Mouse (Mus musculus) hindbrain, postnatal 0 days (tissue): ENCODE results near the gene Nhej1. TPM values are rescaled to one million over a fixed set of nuclear protein-coding genes. Genes with fewer than 3 reads are reported as not detected.

Experiments
- ATAC-seq: fragments of 200-750 bp; cut with Nextera tagmentation; 2 replicates; pipeline ENCODE4 v1.8.0; 2017; ENCODE audit warnings: mild to moderate bottlenecking, moderate TSS enrichment, moderate library complexity
- DNase-seq: peaks from one replicate; pipeline ENCODE4 v3.0.0-alpha.2; 2015; ENCODE audit warnings: low spot score
- H3K27ac ChIP-seq: fragments of 300-500 bp; sonication (generic); 2 replicates; pipeline ENCODE4 v1.5.1; 2014; ENCODE audit warnings: mild to moderate bottlenecking
- H3K27me3 ChIP-seq: fragments of 300-500 bp; sonication (generic); 2 replicates; pipeline ENCODE4 v1.6.1; 2014; ENCODE audit warnings: low read length, mixed read lengths; ENCODE audit not compliant: insufficient read depth
- H3K36me3 ChIP-seq: fragments of 300-500 bp; sonication (generic); 2 replicates; pipeline ENCODE4 v1.6.1; 2014; ENCODE audit warnings: low read length, mixed read lengths; ENCODE audit not compliant: insufficient read depth
- H3K4me1 ChIP-seq: fragments of 300-500 bp; sonication (generic); 2 replicates; pipeline ENCODE4 v1.6.1; 2014; ENCODE audit warnings: antibody characterized with exemption, low read length, mixed read lengths; ENCODE audit not compliant: insufficient read depth
- H3K4me2 ChIP-seq: fragments of 300-500 bp; sonication (generic); 2 replicates; pipeline ENCODE4 v1.6.1; 2014; ENCODE audit warnings: low read depth, mild to moderate bottlenecking, low read length, moderate library complexity, mixed read lengths
- H3K4me3 ChIP-seq: fragments of 300-500 bp; sonication (generic); 2 replicates; pipeline ENCODE4 v1.5.1; 2014; ENCODE audit warnings: low read length
- H3K9ac ChIP-seq: fragments of 300-500 bp; sonication (generic); replicated peaks from 2 replicates; pipeline ENCODE4 v1.6.1; 2014; ENCODE audit warnings: mild to moderate bottlenecking, low read length, moderate library complexity, mixed read lengths
- H3K9me3 ChIP-seq: fragments of 300-500 bp; sonication (generic); 2 replicates; pipeline ENCODE4 v1.6.1; 2016; ENCODE audit warnings: low read length, mixed read lengths
- CTCF ChIP-seq: IDR thresholded peaks from 2 replicates; pipeline ENCODE4 v1.5.1; 2016; ENCODE audit warnings: antibody characterized with exemption, control low read depth, low read depth
- WGBS: fragments of 180-500 bp; shearing (Covaris S2); extraction: QIAGEN DNeasy Blood & Tissue Kit; methylation state at CpG from one replicate; pipeline ENCODE4 v1.1.7; 2014; 5-methylcytosine and 5-hydroxymethylcytosine counted together
- polyA plus RNA-seq: library from polyadenylated mRNA; unstranded; fragments of >200 nt; fragmentation: Nextera tagmentation; extraction: Ambion mirVana; gene quantifications from 2 replicates; pipeline ENCODE4 v1.2.1, GENCODE M21; 2015
- total RNA-seq: library from RNA; depleted of rRNA; stranded (reverse); fragments of >200 nt; gene quantifications from 2 replicates; pipeline ENCODE4 v1.2.3, GENCODE M21; 2014

The Nhej1 gene
- total and polyA plus RNA-seq, 2 experiments from 2014 or later = 4.4 to 5.2 TPM

DNA sequence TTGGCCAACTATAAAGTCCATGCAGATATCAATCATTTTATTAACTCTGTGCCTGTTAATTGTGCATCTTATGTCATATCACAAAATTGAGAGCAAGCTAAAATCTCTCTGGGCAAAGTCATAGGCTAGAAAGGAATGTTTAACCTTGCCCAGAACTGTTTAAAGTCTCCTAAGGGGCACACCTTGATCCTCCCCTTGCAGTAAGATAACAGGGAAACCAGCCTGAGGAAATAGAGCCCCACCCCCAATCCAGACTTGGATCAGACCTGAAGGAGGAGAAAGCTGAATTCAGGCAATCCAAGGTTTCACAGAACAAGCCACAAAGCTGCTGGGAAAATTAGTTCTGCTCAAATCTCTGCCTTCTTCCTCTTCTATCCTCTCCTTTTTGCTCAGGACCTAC lies 114.2 kb downstream of the Nhej1 start:
- H3K27ac ChIP-seq = no peak overlapping the region
- no peaks in the 10 kb centered on the region for H3K9me3 ChIP-seq
- no peak overlapping the region for H3K4me3 ChIP-seq
- ATAC-seq (no peak), DNase-seq (no peak)
- TF ChIP-seq CTCF = no peak
- no peak overlapping the region for H3K4me2 ChIP-seq
- H3K36me3 ChIP-seq = no peaks in the 10 kb centered on the region
- H3K4me1 ChIP-seq = no peaks in the 10 kb centered on the region
- no peak overlapping the region for H3K9ac ChIP-seq
- H3K27me3 ChIP-seq = no peaks in the 10 kb centered on the region

GRCm38 (mm10) chr1:75010203-75010602 lies 114.8 kb downstream of the Nhej1 start:
- 74% methylated on average over 2 of the region's 2 CpGs for WGBS
- Histone ChIP-seq H3K27me3 (no peaks in the 10 kb centered on the region), H3K9me3 (no peaks in the 10 kb centered on the region), H3K36me3 (no peaks in the 10 kb centered on the region), H3K9ac (no peak overlapping the region), H3K4me2 (no peak overlapping the region), H3K4me3 (no peak overlapping the region), H3K4me1 (no peaks in the 10 kb centered on the region), H3K27ac (no peak overlapping the region)
- no peak for ATAC-seq
- no peak for TF ChIP-seq CTCF
- DNase-seq = no peak

- Histone ChIP-seq H3K27ac (no peak overlapping the region), H3K9ac (no peak overlapping the region), H3K4me3 (no peak overlapping the region), H3K36me3 (no peaks in the 10 kb centered on the region), H3K4me1 (no peaks in the 10 kb centered on the region), H3K4me2 (no peak overlapping the region), H3K9me3 (no peaks in the 10 kb centered on the region), H3K27me3 (no peaks in the 10 kb centered on the region)
- DNase-seq (no peak), ATAC-seq (no peak)
- no peak for TF ChIP-seq CTCF
- 61% methylated on average over 4 of the region's 4 CpGs for WGBS
Observed at GRCm38 (mm10) chr1:75006016-75006415, 119.0 kb downstream of the Nhej1 start.

GRCm38 (mm10) chr1:75001183-75001582 lies 123.8 kb downstream of the Nhej1 start:
- H3K4me1 ChIP-seq = no peaks in the 10 kb centered on the region
- WGBS = 47% methylated on average over 6 of the region's 6 CpGs
- H3K27me3 ChIP-seq = no peaks in the 10 kb centered on the region
- H3K9me3 ChIP-seq = no peaks in the 10 kb centered on the region
- no peak overlapping the region for H3K27ac ChIP-seq
- no peak overlapping the region for H3K4me2 ChIP-seq
- H3K9ac ChIP-seq = no peak overlapping the region
- H3K36me3 ChIP-seq = no peaks in the 10 kb centered on the region
- DNase-seq (peak; percentile 39), ATAC-seq (no peak)
- no peak overlapping the region for H3K4me3 ChIP-seq
- no peak for TF ChIP-seq CTCF

GRCm38 (mm10) chr1:75000496-75000895 lies 124.5 kb downstream of the Nhej1 start:
- ATAC-seq = no peak
- H3K4me2 ChIP-seq = no peak overlapping the region
- DNase-seq = peak; percentile 40
- no peak overlapping the region for H3K9ac ChIP-seq
- no peak overlapping the region for H3K27ac ChIP-seq
- H3K4me3 ChIP-seq = no peak overlapping the region
- H3K9me3 ChIP-seq = no peaks in the 10 kb centered on the region
- WGBS = 0% methylated on average over 1 of the region's 1 CpGs
- H3K4me1 ChIP-seq = no peaks in the 10 kb centered on the region
- H3K27me3 ChIP-seq = no peaks in the 10 kb centered on the region
- peak; percentile 79 for TF ChIP-seq CTCF
- no peaks in the 10 kb centered on the region for H3K36me3 ChIP-seq

DNA sequence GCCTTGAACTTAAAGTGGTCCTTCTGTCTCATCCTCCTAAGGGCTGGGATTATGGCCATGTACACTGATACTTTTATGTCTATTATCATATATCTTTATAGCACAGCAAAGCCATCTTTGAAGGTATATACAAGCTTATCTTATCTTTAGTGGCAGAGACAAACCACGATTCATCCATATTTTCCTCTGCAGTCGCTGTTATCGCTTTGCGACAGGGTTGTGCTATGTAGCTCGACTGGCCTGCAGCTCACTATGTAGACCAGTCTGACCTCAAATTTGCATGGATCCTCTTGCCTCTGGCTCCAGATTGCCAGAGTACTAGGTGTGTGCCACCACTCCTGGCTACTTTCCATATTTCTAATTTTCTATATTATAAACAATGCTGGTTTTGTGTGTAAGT lies 125.8 kb downstream of the Nhej1 start:
- Histone ChIP-seq H3K36me3 (no peaks in the 10 kb centered on the region), H3K4me3 (no peak overlapping the region), H3K27me3 (no peaks in the 10 kb centered on the region), H3K9me3 (no peaks in the 10 kb centered on the region), H3K4me1 (no peaks in the 10 kb centered on the region), H3K4me2 (no peak overlapping the region), H3K27ac (no peak overlapping the region), H3K9ac (no peak overlapping the region)
- ATAC-seq (no peak), DNase-seq (no peak)
- 86% methylated on average over 5 of the region's 5 CpGs for WGBS
- no peak for TF ChIP-seq CTCF

DNA sequence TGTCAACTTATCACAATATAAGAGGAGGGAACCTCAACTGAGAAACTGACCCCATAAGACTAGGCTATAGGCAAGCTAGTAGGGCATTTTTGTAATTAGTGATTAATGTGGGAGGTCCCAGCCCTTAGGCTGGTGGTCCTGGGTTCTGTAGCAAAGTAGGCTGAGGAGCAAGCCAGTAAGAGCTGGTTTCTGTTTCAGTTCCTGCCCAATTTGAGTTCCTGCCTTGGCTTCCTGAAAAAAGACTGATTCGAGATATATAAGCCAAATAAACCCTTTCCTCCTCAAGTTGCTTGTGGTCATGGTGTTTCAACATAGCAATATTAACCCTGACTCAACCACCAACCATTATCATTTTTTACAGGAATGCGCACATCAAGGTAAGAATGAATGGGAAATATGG lies 127.8 kb downstream of the Nhej1 start:
- Histone ChIP-seq H3K27ac (no peak overlapping the region), H3K9ac (no peak overlapping the region), H3K4me2 (no peak overlapping the region), H3K36me3 (no peaks in the 10 kb centered on the region), H3K4me3 (no peak overlapping the region), H3K9me3 (no peaks in the 10 kb centered on the region), H3K4me1 (no peaks in the 10 kb centered on the region), H3K27me3 (no peaks in the 10 kb centered on the region)
- WGBS = 81% methylated on average over 2 of the region's 2 CpGs
- ATAC-seq (no peak), DNase-seq (no peak)
- no peak for TF ChIP-seq CTCF
